Mouse (Mus musculus) monocyte, adult 5-6 weeks (primary cell): ENCODE data around the gene A630095E13Rik. TPM values are rescaled to one million over a fixed set of nuclear protein-coding genes. Genes with fewer than 3 reads are reported as not detected.
"Not testable (repeated sequence)": the region's sequence is repeated elsewhere in the genome, so short reads cannot be mapped to it uniquely, and the experiment has no call there.

Experiments used
- ATAC-seq: fragments of 153-309, 156-312 bp; replicated peaks from 2 replicates; pipeline ENCODE4 v1.8.0; 2017; ENCODE audit warnings: mild to moderate bottlenecking; ENCODE audit not compliant: low TSS enrichment, insufficient number of reproducible peaks, severe bottlenecking, poor library complexity, low FRiP score
- total RNA-seq: library from RNA; stranded (forward); fragments of 200-1000, 200-491, 200-594 nt; gene quantifications from 3 replicates; pipeline ENCODE4 v1.2.3, GENCODE M21; 2017

A630095E13Rik gene
- total RNA-seq = not detected in 3 replicates

DNA sequence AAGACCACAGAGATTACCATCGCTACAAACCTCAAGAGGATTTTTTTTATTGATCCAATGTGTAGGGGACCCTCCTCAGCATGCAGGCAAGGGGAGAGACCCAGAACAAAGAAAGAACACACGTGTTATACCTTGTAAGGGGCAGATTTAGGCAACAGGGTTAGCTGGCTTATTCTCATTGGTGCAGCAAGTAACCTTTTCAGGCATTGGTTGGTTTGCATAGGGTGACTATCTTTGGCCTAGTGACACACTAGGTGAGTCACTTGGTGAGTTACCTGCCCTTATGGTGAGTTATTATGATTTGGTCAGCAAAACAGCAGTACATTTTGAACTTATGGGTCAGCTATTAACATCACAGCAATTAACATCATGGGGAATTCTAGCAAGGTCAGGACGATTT, at the start of gene A630095E13Rik:
Gene A630095E13Rik (minus strand): TSS at position 101 of the 400 bp plus-strand sequence.
- not testable (repeated sequence) for ATAC-seq

DNA sequence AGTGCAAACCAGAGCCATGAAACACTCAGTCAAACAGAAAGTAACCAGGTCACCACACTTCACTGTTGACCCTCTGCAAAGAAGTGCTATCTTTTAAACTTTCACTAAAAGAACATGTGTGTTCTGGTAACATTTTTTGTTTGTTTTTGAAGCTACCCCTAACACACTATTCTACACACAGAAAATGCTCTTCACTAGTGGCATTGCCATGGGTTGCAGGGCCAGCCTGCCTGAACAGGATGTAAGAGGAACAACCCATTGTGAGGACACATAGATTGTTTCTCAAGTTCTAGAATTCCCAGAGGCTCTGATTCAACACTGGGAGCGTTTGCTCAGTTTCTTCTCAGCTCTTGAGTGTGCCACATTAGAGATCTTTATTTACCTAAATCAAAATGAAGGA, 49.7 kb upstream of the A630095E13Rik start, which contains the start of gene Acrv1:
Gene Acrv1 (plus strand): TSS at position 301 of the 400 bp plus-strand sequence.
- no peak for ATAC-seq

DNA sequence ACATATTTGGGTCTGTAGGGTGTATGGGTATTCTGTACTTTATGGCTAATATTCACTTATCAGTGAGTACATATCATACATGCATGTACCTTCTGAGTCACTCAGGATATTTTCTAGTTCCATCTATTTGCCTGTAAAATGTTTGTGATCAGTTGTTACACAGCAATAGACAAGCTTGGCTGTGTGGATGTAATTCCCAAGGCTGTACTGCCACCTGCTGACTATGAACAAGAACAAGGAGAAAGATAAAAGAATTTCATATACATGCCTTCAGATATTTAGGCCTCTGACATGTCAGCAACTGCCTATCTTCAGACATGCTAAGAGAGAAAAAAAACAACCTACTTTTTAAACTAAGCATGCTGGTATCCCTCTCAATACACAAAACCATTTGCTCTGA, 44.2 kb upstream of the A630095E13Rik start:
- ATAC-seq = no peak

GRCm38 (mm10) chr9:36681424-36681823, 38.2 kb upstream of the A630095E13Rik start:
- no peak for ATAC-seq

Other genes starting within 250 kb of the A630095E13Rik start
- gene Gm7257, start 211.5 kb downstream of the A630095E13Rik start, total RNA-seq = not detected in 3 replicates
- not detected in 3 replicates for gene Gm9513, start 167.7 kb downstream of the A630095E13Rik start, total RNA-seq
- gene Gm5615, start 101.4 kb downstream of the A630095E13Rik start, total RNA-seq = not detected in 3 replicates
- gene Gm17689, start 60.7 kb downstream of the A630095E13Rik start, total RNA-seq = not detected in 3 replicates
- not detected in 3 replicates for gene Acrv1, start 49.8 kb upstream of the A630095E13Rik start, total RNA-seq
- 1.1 to 14.1 TPM (median 2.5 TPM) in 3 replicates for gene Chek1, start 83.7 kb upstream of the A630095E13Rik start, total RNA-seq
- 170 to 460 TPM (median 306 TPM) in 3 replicates for gene Stt3a, start 124.3 kb upstream of the A630095E13Rik start, total RNA-seq
- gene Ei24, start 154.0 kb upstream of the A630095E13Rik start, total RNA-seq = 47.7 to 50.6 TPM (median 48.2 TPM) in 3 replicates
- gene Fez1, start 178.5 kb upstream of the A630095E13Rik start, total RNA-seq = 2.0 TPM in 1 of 3 replicates, not detected in the others